Mouse (Mus musculus): ENCODE data around the gene Cyp2d11. TPM values are rescaled to one million over a fixed set of nuclear protein-coding genes. Genes with fewer than 3 reads are reported as not detected.

Gene Cyp2d11
- polyA plus RNA-seq, 1 experiment from 2014 or later = not detected

GRCm38 (mm10) chr15:82379871-82380713 is 13.7 kb downstream of the Cyp2d11 start, which contains the start of gene Cyp2d22:
Cyp2d22 (minus strand) TSS chr15:82380260.
- Histone ChIP-seq H3K36me3 (no peaks in the 10 kb centered on the region), H3K4me2 (peak within 1 kb of the TSS; percentile 82), H3K4me3 (peak within 1 kb of the TSS; percentile 60), H3K27ac (peak within 1 kb of the TSS; percentile 89), H3K4me1 (replicated peaks) (peaks cover 41% of the 10 kb centered on the region), H3K27me3 (no peaks in the 10 kb centered on the region), H3K9ac (peak within 1 kb of the TSS; percentile 65), H3K9me3 (replicated peaks) (no peaks in the 10 kb centered on the region)
- ATAC-seq (replicated peaks; ENCODE audit: insufficient number of reproducible peaks, insufficient read depth, low FRiP score, low read depth) = peak; percentile 62
- 2% methylated on average over 18 of the region's 24 CpGs for WGBS

- H3K4me3 ChIP-seq = peak overlapping the region; percentile 60
- H3K9me3 ChIP-seq (replicated peaks) = no peaks in the 10 kb centered on the region
- H3K27me3 ChIP-seq = no peaks in the 10 kb centered on the region
- H3K27ac ChIP-seq = peak overlapping the region; percentile 89
- H3K4me1 ChIP-seq (replicated peaks) = peaks cover 41% of the 10 kb centered on the region
- H3K9ac ChIP-seq = peak overlapping the region; percentile 65
- peak; percentile 3; the same call in 1 of the 2 replicates for ATAC-seq (replicated peaks; ENCODE audit: insufficient number of reproducible peaks, insufficient read depth, low FRiP score, low read depth)
- peak overlapping the region; percentile 82 for H3K4me2 ChIP-seq
- H3K36me3 ChIP-seq = no peaks in the 10 kb centered on the region
- WGBS = 22% methylated on average over 7 of the region's 7 CpGs
These were observed 14.3 kb downstream of the Cyp2d11 start for GRCm38 (mm10) chr15:82379511-82379870.

GRCm38 (mm10) chr15:82378261-82379180 is 15.3 kb downstream of the Cyp2d11 start:
- H3K4me1 ChIP-seq (replicated peaks) = peaks cover 41% of the 10 kb centered on the region
- H3K4me2 ChIP-seq = peak overlapping the region; percentile 82
- 45% methylated on average over 15 of the region's 15 CpGs for WGBS
- no peaks in the 10 kb centered on the region for H3K27me3 ChIP-seq
- H3K36me3 ChIP-seq = no peaks in the 10 kb centered on the region
- no peaks in the 10 kb centered on the region for H3K9me3 ChIP-seq (replicated peaks)
- peak overlapping the region; percentile 6 for H3K4me3 ChIP-seq
- ATAC-seq (replicated peaks; ENCODE audit: insufficient number of reproducible peaks, insufficient read depth, low FRiP score, low read depth) = no peak
- H3K9ac ChIP-seq = peak overlapping the region; percentile 23; the same call in 1 of the 2 replicates
- H3K27ac ChIP-seq = peak overlapping the region; percentile 89

GRCm38 (mm10) chr15:82377701-82378100 is 16.1 kb downstream of the Cyp2d11 start:
- Histone ChIP-seq H3K4me2 (no peak overlapping the region; the same call in 1 of the 2 replicates), H3K9me3 (replicated peaks) (no peaks in the 10 kb centered on the region), H3K4me3 (no peak overlapping the region), H3K4me1 (replicated peaks) (peaks cover 41% of the 10 kb centered on the region), H3K9ac (no peak overlapping the region), H3K27me3 (no peaks in the 10 kb centered on the region), H3K27ac (peak overlapping the region; percentile 89; the same call in 1 of the 2 replicates), H3K36me3 (no peaks in the 10 kb centered on the region)
- ATAC-seq (replicated peaks; ENCODE audit: insufficient number of reproducible peaks, insufficient read depth, low FRiP score, low read depth) = no peak
- WGBS = 70% methylated on average over 5 of the region's 5 CpGs

DNA sequence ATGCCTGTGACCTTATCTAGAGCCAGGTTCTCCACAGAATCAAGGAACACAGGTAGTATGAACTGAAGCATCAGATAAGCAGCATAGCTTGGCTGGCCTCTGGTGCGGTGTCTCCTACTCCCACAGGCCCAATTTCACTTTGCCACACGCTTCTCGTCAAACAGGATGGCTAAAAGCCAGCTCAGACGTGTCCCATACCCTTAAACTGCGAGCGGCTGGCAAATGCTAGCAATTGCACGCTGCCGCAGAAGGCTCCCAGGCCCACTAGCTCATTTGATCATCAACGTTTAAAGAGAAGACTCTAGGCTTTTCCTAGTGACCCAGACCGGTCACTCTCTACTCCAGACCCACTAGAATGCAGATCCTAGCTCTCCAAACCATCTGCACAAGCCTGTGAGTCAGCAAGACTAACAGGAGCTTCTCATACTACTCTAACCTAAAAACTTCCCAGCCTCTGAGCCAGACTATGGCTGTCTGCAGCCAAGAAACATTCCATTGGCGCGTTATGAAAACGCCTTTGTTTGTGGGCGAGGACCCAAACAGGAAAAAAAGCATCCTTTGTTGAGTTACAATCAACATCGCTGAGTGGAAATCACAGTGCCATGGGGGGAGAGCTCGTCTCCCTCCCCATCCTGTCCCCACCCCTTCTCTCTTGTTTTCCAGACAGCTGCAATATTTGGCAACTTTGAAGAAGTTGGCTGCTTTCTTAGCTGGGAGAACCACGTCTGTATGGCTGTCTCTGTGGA is 17.3 kb downstream of the Cyp2d11 start:
- H3K36me3 ChIP-seq = no peaks in the 10 kb centered on the region
- WGBS = 60% methylated on average over 17 of the region's 17 CpGs
- no peaks in the 10 kb centered on the region for H3K27me3 ChIP-seq
- no peak overlapping the region for H3K4me2 ChIP-seq
- no peak overlapping the region for H3K4me3 ChIP-seq
- H3K27ac ChIP-seq = peak overlapping the region; percentile 65
- peaks cover 41% of the 10 kb centered on the region for H3K4me1 ChIP-seq (replicated peaks)
- no peak overlapping the region for H3K9ac ChIP-seq
- H3K9me3 ChIP-seq (replicated peaks) = no peaks in the 10 kb centered on the region
- ATAC-seq (replicated peaks; ENCODE audit: insufficient number of reproducible peaks, insufficient read depth, low FRiP score, low read depth) = no peak; the same call in 1 of the 2 replicates

- Histone ChIP-seq H3K4me2 (no peak overlapping the region), H3K9me3 (replicated peaks) (no peaks in the 10 kb centered on the region), H3K4me3 (no peak overlapping the region), H3K36me3 (no peaks in the 10 kb centered on the region), H3K4me1 (replicated peaks) (peaks cover 38% of the 10 kb centered on the region), H3K27me3 (no peaks in the 10 kb centered on the region), H3K9ac (no peak overlapping the region), H3K27ac (peak overlapping the region; percentile 65)
- WGBS = 89% methylated on average over 9 of the region's 9 CpGs
- no peak for ATAC-seq (replicated peaks; ENCODE audit: insufficient number of reproducible peaks, insufficient read depth, low FRiP score, low read depth)
These were observed 18.0 kb downstream of the Cyp2d11 start for GRCm38 (mm10) chr15:82375855-82376254.

DNA sequence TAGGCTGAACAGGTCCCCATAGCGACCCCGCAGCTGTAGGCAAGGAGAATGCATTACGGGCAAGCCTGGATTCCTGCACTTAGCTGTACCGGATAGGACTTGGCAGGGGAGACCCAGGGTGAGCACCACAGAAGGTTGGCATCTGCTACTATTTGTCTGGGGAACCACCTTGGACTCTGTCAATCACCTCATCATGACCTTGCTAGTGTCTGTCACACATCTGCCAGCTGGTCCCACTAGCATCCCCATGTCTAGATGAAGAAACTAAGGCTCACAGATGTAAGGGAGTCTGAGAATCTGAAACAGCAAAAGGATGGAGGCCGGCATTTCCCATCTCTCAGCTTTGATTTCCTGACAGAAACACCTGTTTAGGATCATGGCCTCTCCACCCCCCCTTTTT is 19.4 kb downstream of the Cyp2d11 start:
- no peak for ATAC-seq (replicated peaks; ENCODE audit: insufficient number of reproducible peaks, insufficient read depth, low FRiP score, low read depth)
- Histone ChIP-seq H3K4me3 (no peak overlapping the region), H3K27me3 (no peaks in the 10 kb centered on the region), H3K27ac (no peak overlapping the region), H3K9me3 (replicated peaks) (no peaks in the 10 kb centered on the region), H3K36me3 (no peaks in the 10 kb centered on the region), H3K9ac (no peak overlapping the region), H3K4me2 (no peak overlapping the region), H3K4me1 (replicated peaks) (peaks cover 31% of the 10 kb centered on the region)
- 81% methylated on average over 5 of the region's 5 CpGs for WGBS

DNA sequence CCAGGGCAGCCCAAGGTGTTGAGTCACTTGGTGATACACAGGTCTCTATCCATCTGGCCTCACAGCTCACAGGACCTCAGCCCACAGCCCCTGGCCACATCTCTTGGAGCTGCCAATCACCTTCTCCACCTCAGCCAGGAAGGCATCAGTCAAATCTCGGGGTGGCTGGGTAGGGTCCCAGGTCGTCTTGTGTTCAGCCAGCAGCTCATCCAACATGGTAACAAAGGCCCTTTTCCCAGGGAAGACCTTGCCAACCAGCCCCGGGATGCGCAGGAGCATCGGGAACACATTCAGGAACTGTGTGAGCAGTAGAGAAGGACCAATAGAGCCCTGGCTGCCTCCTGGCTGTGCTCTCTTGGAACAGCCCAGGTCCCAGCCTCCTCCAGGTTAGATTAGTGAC is 20.8 kb downstream of the Cyp2d11 start:
- Histone ChIP-seq H3K27ac (no peak overlapping the region), H3K4me2 (no peak overlapping the region), H3K4me1 (replicated peaks) (peaks cover 23% of the 10 kb centered on the region), H3K9me3 (replicated peaks) (no peaks in the 10 kb centered on the region), H3K9ac (no peak overlapping the region), H3K4me3 (no peak overlapping the region), H3K27me3 (no peaks in the 10 kb centered on the region), H3K36me3 (peaks cover 3% of the 10 kb centered on the region; the same call in 1 of the 2 replicates)
- 83% methylated on average over 5 of the region's 5 CpGs for WGBS
- no peak for ATAC-seq (replicated peaks; ENCODE audit: insufficient number of reproducible peaks, insufficient read depth, low FRiP score, low read depth)

GRCm38 (mm10) chr15:82372446-82372845 is 21.4 kb downstream of the Cyp2d11 start:
- ATAC-seq (replicated peaks; ENCODE audit: insufficient number of reproducible peaks, insufficient read depth, low FRiP score, low read depth) = no peak
- WGBS = 85% methylated on average over 6 of the region's 6 CpGs

GRCm38 (mm10) chr15:82368851-82369250 is 25.0 kb downstream of the Cyp2d11 start:
- H3K27ac ChIP-seq = no peak overlapping the region
- no peak overlapping the region for H3K4me3 ChIP-seq
- H3K36me3 ChIP-seq = peaks cover 3% of the 10 kb centered on the region; the same call in 1 of the 2 replicates
- no peak overlapping the region for H3K9ac ChIP-seq
- 0 out of 2 replicates have a peak, but pooled peaks cover 2% of the 10 kb centered on the region for H3K4me1 ChIP-seq (replicated peaks)
- WGBS = 83% methylated on average over 1 of the region's 1 CpGs
- no peak overlapping the region for H3K4me2 ChIP-seq
- no peaks in the 10 kb centered on the region for H3K27me3 ChIP-seq
- H3K9me3 ChIP-seq (replicated peaks) = no peaks in the 10 kb centered on the region
- ATAC-seq (replicated peaks; ENCODE audit: insufficient number of reproducible peaks, insufficient read depth, low FRiP score, low read depth) = no peak

More at GRCm38 (mm10) chr15:82372446-82372845, 21.4 kb downstream of the Cyp2d11 start:
- no peak overlapping the region for H3K9ac ChIP-seq
- peaks cover 3% of the 10 kb centered on the region; the same call in 1 of the 2 replicates for H3K36me3 ChIP-seq
- H3K9me3 ChIP-seq (replicated peaks) = no peaks in the 10 kb centered on the region
- H3K4me1 ChIP-seq (replicated peaks) = peaks cover 17% of the 10 kb centered on the region
- no peak overlapping the region for H3K4me3 ChIP-seq
- no peak overlapping the region for H3K27ac ChIP-seq
- no peaks in the 10 kb centered on the region for H3K27me3 ChIP-seq
- H3K4me2 ChIP-seq = no peak overlapping the region
